18 mouse cellular contexts compared by ENCODE assay signal in the genomic region with DNA sequence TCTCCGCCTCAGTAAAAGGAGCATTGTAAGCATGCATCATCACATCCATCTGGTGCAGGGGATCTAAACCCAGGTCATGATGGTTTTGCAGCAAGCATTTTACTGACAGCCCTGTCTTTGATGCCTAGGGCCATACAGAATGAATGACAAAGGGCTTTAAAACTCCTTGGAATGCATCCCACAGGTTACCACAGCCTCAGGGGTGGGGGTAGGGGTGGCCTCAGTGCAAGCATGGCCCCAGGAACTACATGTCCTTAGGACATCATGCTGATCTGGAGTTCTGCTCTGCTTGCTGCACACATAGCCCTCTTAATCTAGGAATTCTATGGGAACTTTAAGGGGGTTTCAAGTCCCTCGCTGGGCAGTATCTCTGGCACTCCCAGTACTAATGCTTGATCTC.
"Had no signal": no experiment of that assay in that cellular context is flagged by ENCODE, and none has a peak within 500 bp of the region (broad histone marks: within the 10 kb centered on the region; RNA-seq: fewer than 3 reads in every experiment).

No protein-coding gene starts in this region.

- H3K9me3 ChIP-seq: liver, embryonic 15.5 days; lung, embryonic 15.5 days; megakaryocyte, embryonic 14.5 days; midbrain, embryonic 12.5 days; neural tube, embryonic 12.5 days; stomach, embryonic 15.5 days had no signal

- H3K4me1 ChIP-seq: liver, embryonic 15.5 days; lung, embryonic 15.5 days; midbrain, embryonic 12.5 days; neural tube, embryonic 12.5 days; stomach, embryonic 15.5 days had no signal

- H3K27ac ChIP-seq: liver, embryonic 15.5 days; lung, embryonic 15.5 days; macrophage; midbrain, embryonic 12.5 days; neural tube, embryonic 12.5 days; stomach, embryonic 15.5 days; stomach, postnatal 0 days had no signal

- ATAC-seq: liver, postnatal 0 days; lung, postnatal 0 days had no signal

- DNase-seq: liver, postnatal 0 days; lung, adult 2 months; lung, postnatal 14 days; lung, postnatal 36 days; midbrain, embryonic 14.5 days; right cerebral cortex, postnatal 14 days; thymus, adult 2 months; thymus, postnatal 14 days; thymus, postnatal 36 days had no signal

- H3K36me3 ChIP-seq: liver, embryonic 15.5 days; lung, embryonic 15.5 days; midbrain, embryonic 12.5 days; neural tube, embryonic 12.5 days; stomach, embryonic 15.5 days had no signal

- H3K4me2 ChIP-seq: liver, embryonic 15.5 days; lung, embryonic 15.5 days; midbrain, embryonic 12.5 days; neural tube, embryonic 12.5 days; stomach, embryonic 15.5 days had no signal

- H3K4me3 ChIP-seq: liver, embryonic 15.5 days; lung, embryonic 15.5 days; megakaryocyte, embryonic 14.5 days; midbrain, embryonic 12.5 days; neural tube, embryonic 12.5 days; stomach, embryonic 15.5 days had no signal

- H3K27me3 ChIP-seq: lung, embryonic 15.5 days; midbrain, embryonic 12.5 days; neural tube, embryonic 12.5 days; stomach, embryonic 15.5 days had no signal

- H3K9ac ChIP-seq: liver, embryonic 15.5 days; liver, postnatal 0 days; lung, embryonic 15.5 days; midbrain, embryonic 12.5 days; neural tube, embryonic 12.5 days; stomach, embryonic 15.5 days had no signal
